8 mouse cellular contexts compared by ENCODE assay signal in genomic region chr4:133829281-133830070, GRCm38 (mm10). TPM values are rescaled to one million over a fixed set of nuclear protein-coding genes. Genes with fewer than 3 reads are reported as not detected.
DNase-seq lines count a peak whose midpoint lies in the region; ATAC-seq and TF ChIP-seq lines count a peak whose summit lies in the region.

No protein-coding gene starts in this region.

- peak; percentile 90 for TF ChIP-seq CTCF in cortical plate, adult 2 months (IDR thresholded peaks at IDR 0.05; ENCODE audit: extremely low read depth, insufficient read depth, low read length)
- peak; percentile 93 for TF ChIP-seq CTCF in heart, adult 2 months (IDR thresholded peaks at IDR 0.05)

- H3K9me3 ChIP-seq in midbrain, embryonic 10.5 days (replicated peaks): no peaks in the 10 kb centered on the region
- H3K9me3 ChIP-seq in midbrain, embryonic 16.5 days (replicated peaks; ENCODE audit: control insufficient read depth, low read length, poor library complexity, severe bottlenecking): no peaks in the 10 kb centered on the region
- no peaks in the 10 kb centered on the region for H3K9me3 ChIP-seq in limb, embryonic 13.5 days
- no peaks in the 10 kb centered on the region for H3K9me3 ChIP-seq in midbrain, embryonic 15.5 days

- DNase-seq in midbrain, embryonic 10.5 days (ENCODE audit: low spot score): peak; percentile 76
- peak; percentile 69 to 78 for DNase-seq in heart, adult 2 months
- peak; percentile 60 to 83 for DNase-seq in kidney, adult 8-10 months
- peak; percentile 77 to 86 for DNase-seq in spleen, postnatal 10 days (ENCODE audit: low spot score in 2 of 2)

- TF ChIP-seq POLR2A in cortical plate, adult 2 months (IDR thresholded peaks at IDR 0.05; ENCODE audit: extremely low read depth, insufficient read depth, low read length): no peak
- TF ChIP-seq POLR2A in heart, adult 2 months (IDR thresholded peaks at IDR 0.05; ENCODE audit: insufficient read depth, low read depth, low read length): no peak

- peak overlapping the region; percentile 67 for H3K27ac ChIP-seq in midbrain, embryonic 10.5 days (replicated peaks)
- H3K27ac ChIP-seq in midbrain, embryonic 16.5 days (ENCODE audit: low read length): no peak overlapping the region
- H3K27ac ChIP-seq in cortical plate, adult 2 months (ENCODE audit: insufficient read depth, low read length): no peak overlapping the region
- H3K27ac ChIP-seq in heart, adult 2 months: no peak overlapping the region
- no peak overlapping the region for H3K27ac ChIP-seq in limb, embryonic 13.5 days
- no peak overlapping the region for H3K27ac ChIP-seq in midbrain, embryonic 15.5 days

- peak overlapping the region; percentile 18 for H3K4me3 ChIP-seq in midbrain, embryonic 10.5 days
- H3K4me3 ChIP-seq in midbrain, embryonic 16.5 days (ENCODE audit: low read depth, low read length): no peak overlapping the region
- no peak overlapping the region for H3K4me3 ChIP-seq in cortical plate, adult 2 months (ENCODE audit: insufficient read depth, low read length)
- H3K4me3 ChIP-seq in heart, adult 2 months: no peak overlapping the region
- 0 out of 2 replicates have a peak overlapping the region, but pooled peaks have one; percentile 1 for H3K4me3 ChIP-seq in limb, embryonic 13.5 days
- H3K4me3 ChIP-seq in midbrain, embryonic 15.5 days: no peak overlapping the region

- no peak overlapping the region for H3K9ac ChIP-seq in midbrain, embryonic 16.5 days (ENCODE audit: low read depth, low read length)
- H3K9ac ChIP-seq in heart, adult 2 months (ENCODE audit: low read depth, low read length): no peak overlapping the region
- H3K9ac ChIP-seq in limb, embryonic 13.5 days: no peak overlapping the region
- H3K9ac ChIP-seq in midbrain, embryonic 15.5 days: no peak overlapping the region

- intact Hi-C loops in heart, adult 2 months (cut with DNase I): loop anchor here (1.0 kb wide), 3 partner anchors 14 to 237 kb away; no protein-coding TSS in a partner anchor

- H3K79me2 ChIP-seq in heart, adult 2 months (replicated peaks; ENCODE audit: control insufficient read depth, insufficient read depth, low read length): no peaks in the 10 kb centered on the region

- peaks cover 12% of the 10 kb centered on the region for H3K27me3 ChIP-seq in midbrain, embryonic 10.5 days (ENCODE audit: low read depth, poor library complexity, severe bottlenecking)
- no peaks in the 10 kb centered on the region for H3K27me3 ChIP-seq in midbrain, embryonic 16.5 days (ENCODE audit: control insufficient read depth, insufficient read depth, low read depth, low read length)
- H3K27me3 ChIP-seq in heart, adult 2 months (ENCODE audit: control insufficient read depth, insufficient read depth, low read length): no peaks in the 10 kb centered on the region
- peaks cover 20% of the 10 kb centered on the region for H3K27me3 ChIP-seq in limb, embryonic 13.5 days
- H3K27me3 ChIP-seq in midbrain, embryonic 15.5 days (replicated peaks): no peaks in the 10 kb centered on the region

- peak; percentile 60; the same call in 1 of the 2 replicates for TF ChIP-seq EP300 in heart, adult 2 months (IDR thresholded peaks at IDR 0.05; ENCODE audit: insufficient read depth, low read depth, low read length)

- no peaks in the 10 kb centered on the region for H3K36me3 ChIP-seq in midbrain, embryonic 10.5 days
- H3K36me3 ChIP-seq in midbrain, embryonic 16.5 days (ENCODE audit: control insufficient read depth, insufficient read depth, low read length): no peaks in the 10 kb centered on the region
- H3K36me3 ChIP-seq in heart, adult 2 months (ENCODE audit: control insufficient read depth, insufficient read depth, low read length): no peaks in the 10 kb centered on the region
- H3K36me3 ChIP-seq in limb, embryonic 13.5 days: no peaks in the 10 kb centered on the region
- no peaks in the 10 kb centered on the region for H3K36me3 ChIP-seq in midbrain, embryonic 15.5 days (replicated peaks)

- no peak for ATAC-seq in midbrain, embryonic 16.5 days
- no peak for ATAC-seq in limb, embryonic 13.5 days (ENCODE audit: low FRiP score, low read depth)
- ATAC-seq in midbrain, embryonic 15.5 days (replicated peaks): no peak

- H3K4me2 ChIP-seq in midbrain, embryonic 16.5 days (ENCODE audit: low read length): no peak overlapping the region; the same call in 1 of the 2 replicates
- peak overlapping the region; percentile 40 for H3K4me2 ChIP-seq in limb, embryonic 13.5 days (replicated peaks)
- H3K4me2 ChIP-seq in midbrain, embryonic 15.5 days: 0 out of 2 replicates have a peak overlapping the region, but pooled peaks have one; percentile 5

- 5% methylated on average over 10 of the region's 10 CpGs for WGBS in midbrain, embryonic 10.5 days
- 3% methylated on average over 10 of the region's 10 CpGs for WGBS in midbrain, embryonic 16.5 days
- WGBS in heart, adult 2 months: 10% methylated on average over 10 of the region's 10 CpGs
- WGBS in limb, embryonic 13.5 days: 3% methylated on average over 10 of the region's 10 CpGs
- 5% methylated on average over 10 of the region's 10 CpGs for WGBS in midbrain, embryonic 15.5 days

- H3K4me1 ChIP-seq in midbrain, embryonic 10.5 days: peaks cover 25% of the 10 kb centered on the region
- peaks cover 2% of the 10 kb centered on the region; the same call in 1 of the 2 replicates for H3K4me1 ChIP-seq in midbrain, embryonic 16.5 days (ENCODE audit: control insufficient read depth, insufficient read depth, low read length)
- no peaks in the 10 kb centered on the region for H3K4me1 ChIP-seq in cortical plate, adult 2 months (ENCODE audit: control insufficient read depth, insufficient read depth, low read length)
- H3K4me1 ChIP-seq in heart, adult 2 months (ENCODE audit: control insufficient read depth, insufficient read depth, low read length): peaks cover 2% of the 10 kb centered on the region
- H3K4me1 ChIP-seq in limb, embryonic 13.5 days: peaks cover 22% of the 10 kb centered on the region
- peaks cover 11% of the 10 kb centered on the region for H3K4me1 ChIP-seq in midbrain, embryonic 15.5 days

RNA-seq across cellular contexts. Expression of gene Rps6ka1, which starts 58.1 kb away (rescaled TPM):
- 32.4 and 34.5 TPM in 2 replicates for polyA plus RNA-seq in midbrain, embryonic 10.5 days (2016; fragmentation: Nextera tagmentation; extraction: Ambion mirVana)
- polyA plus RNA-seq in midbrain, embryonic 16.5 days (2015; fragmentation: Nextera tagmentation; extraction: Ambion mirVana): 21.9 and 22.2 TPM in 2 replicates
- polyA plus RNA-seq in cortical plate, adult 2 months (2012; rRNA removed): 13.2 and 13.3 TPM in 2 replicates
- total RNA-seq in heart, adult 2 months (2021): 1 to 10 TPM; 4.4 to 4.8 TPM
- 5.9 and 7.1 TPM in 2 replicates for polyA plus RNA-seq in heart, adult 2 months (2012; rRNA removed)
- polyA plus RNA-seq in limb, embryonic 13.5 days (2015; fragmentation: Nextera tagmentation; extraction: Ambion mirVana): 38.4 and 42.2 TPM in 2 replicates
- 23.8 and 24.1 TPM in 2 replicates for polyA plus RNA-seq in midbrain, embryonic 15.5 days (2015; fragmentation: Nextera tagmentation; extraction: Ambion mirVana)

Comparison
In these comparisons a context has a peak if more than half of its experiments do, and no peak if none do; other contexts are left out.
1. H3K4me3 ChIP-seq: peak in midbrain, embryonic 10.5 days (single experiment) and limb, embryonic 13.5 days (single experiment); none in midbrain, embryonic 16.5 days (single experiment), cortical plate, adult 2 months (single experiment), heart, adult 2 months (single experiment) and midbrain, embryonic 15.5 days (single experiment).
2. Peak in every context shown above with its lines, with median percentiles within 50 percentile points of each other: DNase-seq.